Mouse (Mus musculus): ENCODE measurements around the gene Cntfr.
"Not testable (repeated sequence)": the region's sequence is repeated elsewhere in the genome, so short reads cannot be mapped to it uniquely, and the experiment has no call there.

The Cntfr gene

GRCm38 (mm10) chr4:41710229-41710628 lies 13.3 kb upstream of the Cntfr start:
- DNase-seq (ENCODE audit: low spot score in 2 of 2) = no peak

- DNase-seq (ENCODE audit: low spot score in 2 of 2) = no peak
Measured at GRCm38 (mm10) chr4:41708192-41708745, 11.4 kb upstream of the Cntfr start.

GRCm38 (mm10) chr4:41707011-41707535 lies 10.2 kb upstream of the Cntfr start:
- peak in 1 of 2 experiments; percentile 35 for DNase-seq (ENCODE audit: low spot score in 2 of 2)

GRCm38 (mm10) chr4:41705922-41706754 lies 9.2 kb upstream of the Cntfr start:
- DNase-seq (ENCODE audit: low spot score in 2 of 2) = no peak

- no peak for DNase-seq (ENCODE audit: low spot score in 2 of 2)
Measured at GRCm38 (mm10) chr4:41704651-41705050, 7.8 kb upstream of the Cntfr start.

- DNase-seq (ENCODE audit: low spot score in 2 of 2) = not testable (repeated sequence)
Measured at GRCm38 (mm10) chr4:41702226-41702625, 5.3 kb upstream of the Cntfr start.

GRCm38 (mm10) chr4:41700224-41700623 lies 3.3 kb upstream of the Cntfr start:
- DNase-seq (ENCODE audit: low spot score in 2 of 2) = not testable (repeated sequence)

GRCm38 (mm10) chr4:41699783-41700182 lies 2.9 kb upstream of the Cntfr start, which contains the start of gene Il11ra1:
Gene Il11ra1, plus strand, starts transcription at chr4:41699989.
- DNase-seq (ENCODE audit: low spot score in 2 of 2) = not testable (repeated sequence)

GRCm38 (mm10) chr4:41698421-41699016 lies 1.6 kb upstream of the Cntfr start:
- DNase-seq (ENCODE audit: low spot score in 2 of 2) = not testable (repeated sequence)

- not testable (repeated sequence) for DNase-seq (ENCODE audit: low spot score in 2 of 2)
Measured at GRCm38 (mm10) chr4:41696452-41696851, 437 bp downstream of the Cntfr start.

- not testable (repeated sequence) for DNase-seq (ENCODE audit: low spot score in 2 of 2)
Measured at GRCm38 (mm10) chr4:41695800-41696199, 1.1 kb downstream of the Cntfr start.

- not testable (repeated sequence) for DNase-seq (ENCODE audit: low spot score in 2 of 2)
Measured at GRCm38 (mm10) chr4:41693511-41693910, 3.4 kb downstream of the Cntfr start.

GRCm38 (mm10) chr4:41690014-41690413 lies 6.9 kb downstream of the Cntfr start:
- not testable (repeated sequence) for DNase-seq (ENCODE audit: low spot score in 2 of 2)

- not testable (repeated sequence) for DNase-seq (ENCODE audit: low spot score in 2 of 2)
Measured at GRCm38 (mm10) chr4:41688562-41688961, 8.3 kb downstream of the Cntfr start.

- not testable (repeated sequence) for DNase-seq (ENCODE audit: low spot score in 2 of 2)
Measured at GRCm38 (mm10) chr4:41685882-41686492, 10.9 kb downstream of the Cntfr start.

- not testable (repeated sequence) for DNase-seq (ENCODE audit: low spot score in 2 of 2)
Measured at GRCm38 (mm10) chr4:41684931-41685453, 11.9 kb downstream of the Cntfr start.

GRCm38 (mm10) chr4:41684131-41684930 lies 12.6 kb downstream of the Cntfr start:
- not testable (repeated sequence) for DNase-seq (ENCODE audit: low spot score in 2 of 2)

- not testable (repeated sequence) for DNase-seq (ENCODE audit: low spot score in 2 of 2)
Measured at GRCm38 (mm10) chr4:41683303-41683702, 13.6 kb downstream of the Cntfr start.

- no peak for DNase-seq (ENCODE audit: low spot score in 2 of 2)
Measured at GRCm38 (mm10) chr4:41682789-41683188, 14.1 kb downstream of the Cntfr start.

GRCm38 (mm10) chr4:41681947-41682346 lies 14.9 kb downstream of the Cntfr start:
- no peak for DNase-seq (ENCODE audit: low spot score in 2 of 2)

GRCm38 (mm10) chr4:41681176-41681575 lies 15.7 kb downstream of the Cntfr start:
- DNase-seq (ENCODE audit: low spot score in 2 of 2) = no peak

Data from spleen, postnatal 14 days (tissue).